Mouse (Mus musculus) cerebellum, adult 9-10 months (tissue): Measurements from ENCODE around the gene Lhfp.
A peak's percentile ranks its signal among the peaks of the same experiment; 100 is the strongest.
"Not testable (repeated sequence)": the region's sequence is repeated elsewhere in the genome, so short reads cannot be mapped to it uniquely, and the experiment has no call there.

Experiments
- DNase-seq: peaks from one replicate; pipeline ENCODE4 v3.0.0; 2022

Lhfp gene

GRCm38 (mm10) chr3:53221531-53222272 is 180.4 kb downstream of the Lhfp start:
- DNase-seq = no peak

- DNase-seq = no peak
Measured at GRCm38 (mm10) chr3:53224141-53224540, 182.8 kb downstream of the Lhfp start.

GRCm38 (mm10) chr3:53225774-53226173 is 184.4 kb downstream of the Lhfp start:
- DNase-seq = peak; percentile 69

GRCm38 (mm10) chr3:53226223-53226622 is 184.9 kb downstream of the Lhfp start:
- DNase-seq = no peak

GRCm38 (mm10) chr3:53227866-53228265 is 186.5 kb downstream of the Lhfp start:
- no peak for DNase-seq

GRCm38 (mm10) chr3:53230562-53230961 is 189.2 kb downstream of the Lhfp start:
- DNase-seq = no peak

GRCm38 (mm10) chr3:53231112-53231511 is 189.8 kb downstream of the Lhfp start:
- no peak for DNase-seq

- peak; percentile 44 for DNase-seq
Measured at GRCm38 (mm10) chr3:53232411-53232810, 191.1 kb downstream of the Lhfp start.

GRCm38 (mm10) chr3:53234689-53235088 is 193.4 kb downstream of the Lhfp start:
- peak; percentile 46 for DNase-seq

- DNase-seq = no peak
Measured at GRCm38 (mm10) chr3:53236471-53236870, 195.1 kb downstream of the Lhfp start.

- DNase-seq = no peak
Measured at GRCm38 (mm10) chr3:53240150-53240549, 198.8 kb downstream of the Lhfp start.

- DNase-seq = no peak
Measured at GRCm38 (mm10) chr3:53245571-53246208, 204.4 kb downstream of the Lhfp start.

GRCm38 (mm10) chr3:53247102-53247501 is 205.8 kb downstream of the Lhfp start:
- peak; percentile 72 for DNase-seq

GRCm38 (mm10) chr3:53248158-53248874 is 207.0 kb downstream of the Lhfp start:
- no peak for DNase-seq

- no peak for DNase-seq
Measured at GRCm38 (mm10) chr3:53252556-53252955, 211.2 kb downstream of the Lhfp start.

- DNase-seq = no peak
Measured at GRCm38 (mm10) chr3:53253223-53253832, 212.0 kb downstream of the Lhfp start.

- no peak for DNase-seq
Measured at GRCm38 (mm10) chr3:53258657-53259158, 217.4 kb downstream of the Lhfp start.

- DNase-seq = no peak
Measured at GRCm38 (mm10) chr3:53266116-53266515, 224.8 kb downstream of the Lhfp start.

- DNase-seq = no peak
Measured at GRCm38 (mm10) chr3:53267046-53267445, 225.7 kb downstream of the Lhfp start.

- no peak for DNase-seq
Measured at GRCm38 (mm10) chr3:53273220-53273619, 231.9 kb downstream of the Lhfp start.

- no peak for DNase-seq
Measured at GRCm38 (mm10) chr3:53277993-53278392, 236.7 kb downstream of the Lhfp start.

- not testable (repeated sequence) for DNase-seq
Measured at GRCm38 (mm10) chr3:53282005-53282404, 240.7 kb downstream of the Lhfp start.

- no peak for DNase-seq
Measured at GRCm38 (mm10) chr3:53284023-53284422, 242.7 kb downstream of the Lhfp start.
